Mouse (Mus musculus): ENCODE data around the gene Atp6v0d1.
"Not testable (repeated sequence)": the region's sequence is repeated elsewhere in the genome, so short reads cannot be mapped to it uniquely, and the experiment has no call there.

Gene Atp6v0d1

GRCm38 (mm10) chr8:105565952-105566702, at the start of gene Atp6v0d1:
Gene Atp6v0d1 (minus strand): TSS chr8:105566047.
- peak; percentile 99 for DNase-seq (ENCODE audit: low read depth, low spot score)

GRCm38 (mm10) chr8:105613830-105614511, 48.1 kb upstream of the Atp6v0d1 start:
- DNase-seq (ENCODE audit: low read depth, low spot score), result no peak

- no peak for DNase-seq (ENCODE audit: low read depth, low spot score)
Measured at GRCm38 (mm10) chr8:105613037-105613436, 47.2 kb upstream of the Atp6v0d1 start.

- peak; percentile 50 for DNase-seq (ENCODE audit: low read depth, low spot score)
Measured at GRCm38 (mm10) chr8:105611836-105612235, 46.0 kb upstream of the Atp6v0d1 start.

GRCm38 (mm10) chr8:105609771-105610170, 43.9 kb upstream of the Atp6v0d1 start:
- DNase-seq (ENCODE audit: low read depth, low spot score), result no peak

GRCm38 (mm10) chr8:105609355-105609754, 43.5 kb upstream of the Atp6v0d1 start:
- no peak for DNase-seq (ENCODE audit: low read depth, low spot score)

- no peak for DNase-seq (ENCODE audit: low read depth, low spot score)
Measured at GRCm38 (mm10) chr8:105607684-105608083, 41.8 kb upstream of the Atp6v0d1 start.

- DNase-seq (ENCODE audit: low read depth, low spot score), result no peak
Measured at GRCm38 (mm10) chr8:105607062-105607461, 41.2 kb upstream of the Atp6v0d1 start.

- peak; percentile 73 for DNase-seq (ENCODE audit: low read depth, low spot score)
Measured at GRCm38 (mm10) chr8:105606189-105607023, 40.6 kb upstream of the Atp6v0d1 start.

- no peak for DNase-seq (ENCODE audit: low read depth, low spot score)
Measured at GRCm38 (mm10) chr8:105605491-105606188, 39.8 kb upstream of the Atp6v0d1 start.

GRCm38 (mm10) chr8:105604804-105605381, 39.0 kb upstream of the Atp6v0d1 start, which contains the start of gene Ripor1:
Gene Ripor1 (plus strand): TSS chr8:105605255.
- no peak for DNase-seq (ENCODE audit: low read depth, low spot score)

- DNase-seq (ENCODE audit: low read depth, low spot score), result not testable (repeated sequence)
Measured at GRCm38 (mm10) chr8:105602540-105602939, 36.7 kb upstream of the Atp6v0d1 start.

GRCm38 (mm10) chr8:105601301-105601700, 35.5 kb upstream of the Atp6v0d1 start:
- DNase-seq (ENCODE audit: low read depth, low spot score), result no peak

- no peak for DNase-seq (ENCODE audit: low read depth, low spot score)
Measured at GRCm38 (mm10) chr8:105598777-105599176, 32.9 kb upstream of the Atp6v0d1 start.

- no peak for DNase-seq (ENCODE audit: low read depth, low spot score)
Measured at GRCm38 (mm10) chr8:105596362-105597034, 30.7 kb upstream of the Atp6v0d1 start.

- no peak for DNase-seq (ENCODE audit: low read depth, low spot score)
Measured at GRCm38 (mm10) chr8:105594451-105595242, 28.8 kb upstream of the Atp6v0d1 start.

- peak; percentile 50 for DNase-seq (ENCODE audit: low read depth, low spot score)
Measured at GRCm38 (mm10) chr8:105593859-105594258, 28.0 kb upstream of the Atp6v0d1 start.

GRCm38 (mm10) chr8:105592431-105592830, 26.6 kb upstream of the Atp6v0d1 start:
- DNase-seq (ENCODE audit: low read depth, low spot score), result no peak

GRCm38 (mm10) chr8:105579719-105580118, 13.9 kb upstream of the Atp6v0d1 start:
- no peak for DNase-seq (ENCODE audit: low read depth, low spot score)

GRCm38 (mm10) chr8:105575538-105575937, 9.7 kb upstream of the Atp6v0d1 start:
- DNase-seq (ENCODE audit: low read depth, low spot score), result no peak
